Mouse (Mus musculus) kidney, adult 2 months (tissue): ENCODE results near the gene Tprkb.

ENCODE experiments used
- CTCF ChIP-seq: fragments of 200-500 bp; conservative IDR thresholded peaks from 2 replicates; pipeline ENCODE4 v1.5.1; 2011; ENCODE audit warnings: low read depth, mild to moderate bottlenecking, control low read depth, low read length, moderate library complexity, mixed read lengths; ENCODE audit not compliant: insufficient read depth, insufficient read length
- POLR2A ChIP-seq: fragments of 200-500 bp; IDR thresholded peaks from one replicate; pipeline ENCODE4 v1.6.1; 2011; ENCODE audit warnings: low read depth, low read length, control low read depth

DNA sequence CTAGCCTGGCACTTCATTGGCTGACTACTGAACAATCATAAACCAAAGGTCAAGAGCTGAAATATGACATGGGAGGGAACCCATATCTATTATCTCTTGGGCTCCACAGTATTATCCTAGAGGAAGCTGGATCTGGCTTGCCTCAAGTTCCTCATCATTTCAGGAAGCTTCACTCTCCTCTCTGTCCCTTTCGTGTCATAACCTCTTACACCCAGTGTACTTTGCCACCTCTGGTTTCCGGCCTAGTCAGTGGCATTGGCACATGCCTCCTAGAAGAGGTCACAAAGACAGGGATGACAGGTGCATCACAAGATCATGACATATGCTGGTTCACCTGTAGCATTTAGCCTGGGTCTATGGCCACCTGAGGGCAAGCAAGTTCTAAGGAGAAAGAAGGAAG lies 9.4 kb upstream of the Tprkb start:
- TF ChIP-seq CTCF (no peak), POLR2A (no peak)
